Mouse (Mus musculus): Measurements from ENCODE around the gene Cybrd1. TPM values are rescaled to one million over a fixed set of nuclear protein-coding genes. Genes with fewer than 3 reads are reported as not detected.

Cybrd1 gene
- polyA plus RNA-seq, 1 experiment = 1.5 TPM

GRCm38 (mm10) chr2:71090660-71091445 lies 26.9 kb upstream of the Cybrd1 start:
- Histone ChIP-seq H3K27me3 (ENCODE audit: control insufficient read depth, insufficient read depth, low read length) (no peaks in the 10 kb centered on the region), H3K27ac (ENCODE audit: insufficient read depth, low read depth, low read length) (no peak overlapping the region), H3K4me3 (ENCODE audit: low read depth, low read length) (no peak overlapping the region), H3K4me1 (ENCODE audit: control insufficient read depth, insufficient read depth, insufficient read length, low read length) (no peaks in the 10 kb centered on the region), H3K36me3 (ENCODE audit: control insufficient read depth, insufficient read depth, low read length) (peaks cover 42% of the 10 kb centered on the region)
- 85% methylated on average over 4 of the region's 4 CpGs for WGBS
- TF ChIP-seq POLR2A (IDR thresholded peaks at IDR 0.05; ENCODE audit: low read depth, low read length) (no peak), CTCF (IDR thresholded peaks at IDR 0.05; ENCODE audit: extremely low read depth, insufficient read length, insufficient replicate concordance, low read depth, low read length) (peak; percentile 28; the same call in 1 of the 2 replicates)

DNA sequence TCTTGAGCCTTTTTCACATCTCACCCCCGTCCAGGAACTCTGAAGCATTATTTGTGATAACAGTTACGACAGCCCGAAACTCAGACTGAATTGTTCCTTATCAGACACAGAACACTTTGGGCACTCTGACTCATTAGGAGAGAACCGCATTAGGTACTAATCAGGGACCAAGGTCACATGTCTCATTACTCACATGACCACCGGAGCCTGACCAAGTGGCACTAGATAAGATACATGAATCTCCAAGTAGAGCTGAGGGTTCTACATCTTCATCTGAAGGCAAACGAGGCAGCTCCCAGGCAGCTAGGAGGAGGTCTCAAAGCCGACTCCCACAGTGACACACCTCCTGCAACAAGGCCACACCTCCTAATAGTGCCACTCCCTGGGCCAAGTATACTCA lies 21.6 kb upstream of the Cybrd1 start:
- Histone ChIP-seq H3K27me3 (ENCODE audit: control insufficient read depth, insufficient read depth, low read length) (no peaks in the 10 kb centered on the region), H3K27ac (ENCODE audit: insufficient read depth, low read depth, low read length) (no peak overlapping the region), H3K36me3 (ENCODE audit: control insufficient read depth, insufficient read depth, low read length) (peaks cover 16% of the 10 kb centered on the region), H3K4me3 (ENCODE audit: low read depth, low read length) (no peak overlapping the region), H3K4me1 (ENCODE audit: control insufficient read depth, insufficient read depth, insufficient read length, low read length) (no peaks in the 10 kb centered on the region)
- no peak for TF ChIP-seq POLR2A (IDR thresholded peaks at IDR 0.05; ENCODE audit: low read depth, low read length)
- no peak for TF ChIP-seq CTCF (IDR thresholded peaks at IDR 0.05; ENCODE audit: extremely low read depth, insufficient read length, insufficient replicate concordance, low read depth, low read length)
- WGBS = 43% methylated on average over 7 of the region's 7 CpGs

DNA sequence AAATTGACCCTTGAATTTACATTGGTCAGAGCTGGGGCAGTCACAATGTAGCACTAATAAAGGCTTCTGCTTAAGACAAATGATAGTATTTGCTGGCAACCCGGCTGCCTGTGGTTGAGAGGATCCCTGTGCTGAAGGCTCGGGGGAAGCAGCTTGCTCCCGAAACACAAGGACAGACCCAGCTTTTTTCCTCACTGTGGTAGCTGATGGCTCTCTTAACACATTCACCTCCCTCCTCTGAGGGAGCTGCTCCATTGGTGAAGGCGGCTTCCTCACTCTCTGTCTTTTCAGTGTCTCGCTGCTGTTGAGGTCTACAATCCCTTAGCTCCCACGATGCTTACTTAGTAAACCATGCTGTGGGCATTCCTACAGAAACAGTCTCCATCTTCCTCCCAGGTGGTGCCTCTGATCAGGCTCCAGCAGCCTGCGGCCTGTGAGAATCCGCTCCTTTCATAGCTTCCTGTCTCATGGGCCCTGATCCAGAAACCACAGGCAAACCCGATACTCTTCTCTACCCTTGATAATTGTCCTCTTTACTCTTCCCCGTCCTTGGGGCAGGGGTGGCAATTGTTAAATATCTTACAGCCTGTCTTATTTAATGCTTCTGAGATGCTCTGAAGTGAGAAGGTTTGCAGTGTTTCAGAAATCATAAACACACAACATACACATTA lies 15.0 kb upstream of the Cybrd1 start:
- 72% methylated on average over 10 of the region's 10 CpGs for WGBS

DNA sequence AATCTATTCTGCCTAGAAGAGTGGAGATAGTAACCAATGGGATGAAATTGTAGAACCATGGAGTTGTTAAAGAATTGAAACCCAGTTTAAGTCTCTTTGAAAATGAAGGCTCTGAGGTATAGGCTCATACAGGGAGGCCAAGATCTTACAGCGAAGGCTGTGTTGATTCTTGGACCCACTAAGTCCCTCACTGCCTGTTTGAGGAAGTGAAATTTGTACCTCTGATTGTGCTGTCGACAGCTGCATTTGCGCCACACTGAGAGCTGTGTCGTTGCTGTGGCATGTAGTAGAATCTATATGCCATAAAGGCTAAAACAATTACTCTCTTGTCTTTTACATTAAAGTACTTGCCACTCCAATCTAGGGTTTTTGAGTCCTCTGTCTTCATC lies 14.4 kb upstream of the Cybrd1 start:
- Histone ChIP-seq H3K4me3 (ENCODE audit: low read depth, low read length) (no peak overlapping the region), H3K4me1 (ENCODE audit: control insufficient read depth, insufficient read depth, insufficient read length, low read length) (no peaks in the 10 kb centered on the region), H3K27me3 (ENCODE audit: control insufficient read depth, insufficient read depth, low read length) (no peaks in the 10 kb centered on the region), H3K36me3 (ENCODE audit: control insufficient read depth, insufficient read depth, low read length) (0 out of 2 replicates have a peak, but pooled peaks cover 1% of the 10 kb centered on the region), H3K27ac (ENCODE audit: insufficient read depth, low read depth, low read length) (no peak overlapping the region)
- 20% methylated on average over 4 of the region's 4 CpGs for WGBS
- TF ChIP-seq CTCF (IDR thresholded peaks at IDR 0.05; ENCODE audit: extremely low read depth, insufficient read length, insufficient replicate concordance, low read depth, low read length) = no peak
- TF ChIP-seq POLR2A (IDR thresholded peaks at IDR 0.05; ENCODE audit: low read depth, low read length) = no peak

More for the DNA sequence above, 15.0 kb upstream of the Cybrd1 start:
- Histone ChIP-seq H3K27ac (ENCODE audit: insufficient read depth, low read depth, low read length) (no peak overlapping the region), H3K27me3 (ENCODE audit: control insufficient read depth, insufficient read depth, low read length) (no peaks in the 10 kb centered on the region), H3K4me1 (ENCODE audit: control insufficient read depth, insufficient read depth, insufficient read length, low read length) (no peaks in the 10 kb centered on the region), H3K4me3 (ENCODE audit: low read depth, low read length) (no peak overlapping the region), H3K36me3 (ENCODE audit: control insufficient read depth, insufficient read depth, low read length) (0 out of 2 replicates have a peak, but pooled peaks cover 1% of the 10 kb centered on the region)
- no peak for TF ChIP-seq CTCF (IDR thresholded peaks at IDR 0.05; ENCODE audit: extremely low read depth, insufficient read length, insufficient replicate concordance, low read depth, low read length)

GRCm38 (mm10) chr2:71104696-71105095 lies 13.0 kb upstream of the Cybrd1 start:
- Histone ChIP-seq H3K4me3 (ENCODE audit: low read depth, low read length) (no peak overlapping the region), H3K4me1 (ENCODE audit: control insufficient read depth, insufficient read depth, insufficient read length, low read length) (no peaks in the 10 kb centered on the region), H3K36me3 (ENCODE audit: control insufficient read depth, insufficient read depth, low read length) (no peaks in the 10 kb centered on the region), H3K27ac (ENCODE audit: insufficient read depth, low read depth, low read length) (no peak overlapping the region), H3K27me3 (ENCODE audit: control insufficient read depth, insufficient read depth, low read length) (no peaks in the 10 kb centered on the region)
- WGBS = 60% methylated on average over 3 of the region's 3 CpGs
- TF ChIP-seq POLR2A (IDR thresholded peaks at IDR 0.05; ENCODE audit: low read depth, low read length) (no peak), CTCF (IDR thresholded peaks at IDR 0.05; ENCODE audit: extremely low read depth, insufficient read length, insufficient replicate concordance, low read depth, low read length) (no peak)

DNA sequence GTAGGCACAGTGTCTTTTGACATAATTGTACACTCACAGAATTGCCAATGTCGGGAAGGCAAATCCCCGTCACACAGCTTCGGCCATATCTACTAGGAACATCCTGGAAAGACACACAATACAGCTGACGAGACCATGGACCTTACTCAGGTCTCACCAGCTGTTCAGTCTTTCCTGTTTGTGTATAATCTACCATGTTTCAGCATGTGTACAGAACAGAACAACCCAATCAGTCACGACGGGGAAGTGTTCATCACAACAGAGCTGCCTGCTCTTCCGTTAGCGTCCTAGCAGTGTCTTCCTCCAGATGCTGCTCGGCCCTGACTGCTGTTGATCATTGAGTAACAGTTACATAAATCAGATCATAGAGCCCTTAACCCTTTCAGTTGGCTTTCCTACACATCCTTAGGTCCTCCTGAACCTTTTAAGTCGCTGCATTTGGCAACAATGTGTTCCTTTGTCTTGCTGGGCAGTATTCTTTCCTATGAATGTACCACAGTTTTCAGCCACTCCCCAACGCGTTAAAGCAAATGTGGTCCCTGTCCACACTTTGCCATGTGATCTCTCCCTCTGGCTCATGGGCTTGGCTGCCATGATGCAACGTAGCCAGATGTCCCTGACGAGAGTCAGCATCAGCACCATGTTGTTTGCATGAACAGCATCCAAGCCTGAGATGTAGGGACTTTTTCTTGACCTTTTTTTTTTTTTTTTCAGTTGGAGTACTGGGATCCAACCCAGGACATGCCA lies 12.1 kb upstream of the Cybrd1 start:
- no peak overlapping the region for H3K27ac ChIP-seq (ENCODE audit: insufficient read depth, low read depth, low read length)
- 77% methylated on average over 14 of the region's 14 CpGs for WGBS
- no peaks in the 10 kb centered on the region for H3K4me1 ChIP-seq (ENCODE audit: control insufficient read depth, insufficient read depth, insufficient read length, low read length)
- no peak overlapping the region for H3K4me3 ChIP-seq (ENCODE audit: low read depth, low read length)
- TF ChIP-seq CTCF (IDR thresholded peaks at IDR 0.05; ENCODE audit: extremely low read depth, insufficient read length, insufficient replicate concordance, low read depth, low read length) = no peak
- TF ChIP-seq POLR2A (IDR thresholded peaks at IDR 0.05; ENCODE audit: low read depth, low read length) = no peak
- no peaks in the 10 kb centered on the region for H3K27me3 ChIP-seq (ENCODE audit: control insufficient read depth, insufficient read depth, low read length)
- H3K36me3 ChIP-seq (ENCODE audit: control insufficient read depth, insufficient read depth, low read length) = no peaks in the 10 kb centered on the region

GRCm38 (mm10) chr2:71107225-71107624 lies 10.5 kb upstream of the Cybrd1 start:
- WGBS = 72% methylated on average over 2 of the region's 2 CpGs
- Histone ChIP-seq H3K4me1 (ENCODE audit: control insufficient read depth, insufficient read depth, insufficient read length, low read length) (no peaks in the 10 kb centered on the region), H3K27me3 (ENCODE audit: control insufficient read depth, insufficient read depth, low read length) (no peaks in the 10 kb centered on the region), H3K4me3 (ENCODE audit: low read depth, low read length) (no peak overlapping the region), H3K36me3 (ENCODE audit: control insufficient read depth, insufficient read depth, low read length) (no peaks in the 10 kb centered on the region), H3K27ac (ENCODE audit: insufficient read depth, low read depth, low read length) (no peak overlapping the region)
- TF ChIP-seq CTCF (IDR thresholded peaks at IDR 0.05; ENCODE audit: extremely low read depth, insufficient read length, insufficient replicate concordance, low read depth, low read length) = no peak

All from small intestine, adult 2 months (tissue).